Mouse (Mus musculus) layer of hippocampus, postnatal 10 days (tissue): ENCODE results near the gene Slc4a7. TPM values are rescaled to one million over a fixed set of nuclear protein-coding genes. Genes with fewer than 3 reads are reported as not detected.

Experiments
- DNase-seq, 2 experiments: peaks; one replicate each; pipeline ENCODE4 v3.0.0; 2021; ENCODE audit warnings: low spot score in 2 of 2
- long read RNA-seq: library from polyadenylated mRNA; stranded (forward); transcript quantifications from one replicate; pipeline ENCODE4 v2.0.0, GENCODE M21; 2023
- total RNA-seq, 2 experiments: library from RNA; stranded (reverse); gene quantifications; 2 replicates each; pipeline ENCODE4 v1.2.3; 2021

The Slc4a7 gene
- total RNA-seq: 10 to 100 TPM; 44.7 to 52.3 TPM
- long read RNA-seq, partial matches to known transcripts: 2 of 8 reads
- long read RNA-seq, other reads (novel, unspliced or antisense): 5 of 8 reads

DNA sequence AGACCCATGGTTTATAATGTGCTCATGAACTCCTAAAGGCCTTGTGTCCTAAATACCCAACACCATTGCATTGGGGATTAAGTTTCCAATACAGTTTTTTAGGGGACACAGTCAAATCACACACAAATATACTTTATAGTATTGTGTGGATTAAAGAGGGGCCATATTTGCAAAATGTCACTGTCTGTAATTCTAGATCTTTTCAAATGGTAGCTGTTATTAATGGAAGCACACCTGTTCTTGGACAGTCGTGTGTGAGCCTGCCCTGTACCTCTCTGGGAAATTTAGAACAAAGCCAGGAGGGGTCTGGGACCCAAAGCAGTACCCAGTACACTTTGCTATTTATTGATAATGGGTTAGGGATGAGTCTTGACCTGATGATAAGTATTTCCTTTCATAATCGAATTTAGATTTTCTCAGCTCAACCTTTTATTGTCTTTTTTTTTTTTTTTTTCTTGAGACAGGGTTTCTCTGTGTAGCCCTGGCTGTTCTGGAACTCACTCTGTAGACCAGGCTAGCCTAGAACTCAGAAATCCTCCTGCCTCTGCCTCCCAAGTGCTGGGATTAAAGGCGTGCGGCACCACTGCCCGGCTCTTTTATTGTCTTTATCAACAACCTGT, at the start of gene Slc4a7:
Gene Slc4a7 (plus strand): TSS at position 570 of the 620 bp plus-strand sequence.
- DNase-seq: no peak

- no peak for DNase-seq
These were observed 31.5 kb upstream of the Slc4a7 start for GRCm38 (mm10) chr14:14670597-14670996.

DNA sequence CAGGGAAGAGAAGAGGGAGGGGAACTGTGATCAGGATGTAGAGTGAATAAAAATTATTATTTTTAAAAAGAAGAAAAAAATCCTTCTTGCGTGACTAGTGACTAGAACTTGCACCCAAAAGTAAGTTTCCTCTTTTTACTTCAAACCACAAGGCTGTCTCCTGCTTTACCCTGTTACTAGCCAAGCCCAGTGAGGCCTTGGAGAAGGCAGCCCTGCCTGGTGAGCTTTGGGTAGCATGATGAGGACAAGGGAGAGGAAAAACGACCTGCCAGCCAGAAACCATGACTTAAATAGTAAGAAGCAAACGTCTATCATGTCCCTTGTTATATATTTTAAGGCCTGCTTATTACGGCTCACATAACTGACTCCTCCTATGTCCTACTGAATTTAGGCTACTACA, 20.5 kb upstream of the Slc4a7 start:
- DNase-seq: no peak

- no peak for DNase-seq
These were observed 17.3 kb upstream of the Slc4a7 start for GRCm38 (mm10) chr14:14684771-14685170.

DNA sequence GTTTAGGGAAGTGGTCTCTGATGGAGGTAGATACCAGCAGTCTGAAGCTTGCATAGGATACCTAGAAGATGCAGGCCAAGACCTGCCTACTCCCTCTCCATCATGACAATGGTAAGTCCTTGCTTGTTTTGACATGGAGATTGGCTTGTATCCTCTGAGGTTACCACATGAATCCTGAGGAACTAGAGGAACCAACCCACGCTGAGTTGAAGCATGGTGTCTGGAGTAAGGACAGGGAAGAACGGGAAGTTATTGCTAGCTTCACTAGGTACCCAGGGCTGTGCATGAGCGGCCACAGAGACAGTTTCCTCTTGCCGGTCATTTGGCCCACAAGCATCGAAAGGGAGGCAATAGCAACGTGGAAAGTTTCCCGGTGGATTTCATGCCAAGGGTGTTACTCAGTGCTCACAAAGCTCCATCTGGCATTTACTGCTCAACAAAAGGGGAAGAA, 16.0 kb upstream of the Slc4a7 start:
- peak; percentile 14 to 23 for DNase-seq

DNA sequence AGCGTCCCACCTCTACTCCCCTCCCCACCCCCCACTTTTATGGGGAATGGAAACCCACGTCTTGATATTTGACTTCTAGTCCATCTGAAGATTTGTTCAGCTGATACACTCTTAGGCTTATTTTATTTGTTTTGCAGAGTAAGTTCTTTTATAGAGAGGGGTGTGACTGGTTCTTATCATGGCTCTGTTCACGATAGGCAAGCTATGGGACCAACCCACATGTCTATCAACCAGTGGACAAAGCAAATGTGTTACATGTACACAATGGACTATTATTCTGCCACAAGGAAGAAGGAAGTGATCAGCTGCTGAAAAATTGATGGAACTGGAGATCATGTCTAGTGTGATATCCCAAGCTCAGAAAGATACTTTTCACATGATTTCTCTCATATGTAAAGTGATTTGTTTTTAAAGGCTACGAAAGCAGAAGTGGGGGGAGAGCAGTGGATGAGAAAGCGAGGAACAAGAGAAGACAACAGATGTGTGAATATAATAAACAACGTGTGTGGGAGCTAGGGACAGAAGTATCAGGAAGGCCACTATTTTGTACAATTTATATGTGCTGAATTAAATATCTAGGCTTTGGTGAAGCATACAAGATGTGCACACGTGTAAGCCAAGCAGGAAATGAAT, 14.7 kb upstream of the Slc4a7 start:
- DNase-seq: no peak

DNA sequence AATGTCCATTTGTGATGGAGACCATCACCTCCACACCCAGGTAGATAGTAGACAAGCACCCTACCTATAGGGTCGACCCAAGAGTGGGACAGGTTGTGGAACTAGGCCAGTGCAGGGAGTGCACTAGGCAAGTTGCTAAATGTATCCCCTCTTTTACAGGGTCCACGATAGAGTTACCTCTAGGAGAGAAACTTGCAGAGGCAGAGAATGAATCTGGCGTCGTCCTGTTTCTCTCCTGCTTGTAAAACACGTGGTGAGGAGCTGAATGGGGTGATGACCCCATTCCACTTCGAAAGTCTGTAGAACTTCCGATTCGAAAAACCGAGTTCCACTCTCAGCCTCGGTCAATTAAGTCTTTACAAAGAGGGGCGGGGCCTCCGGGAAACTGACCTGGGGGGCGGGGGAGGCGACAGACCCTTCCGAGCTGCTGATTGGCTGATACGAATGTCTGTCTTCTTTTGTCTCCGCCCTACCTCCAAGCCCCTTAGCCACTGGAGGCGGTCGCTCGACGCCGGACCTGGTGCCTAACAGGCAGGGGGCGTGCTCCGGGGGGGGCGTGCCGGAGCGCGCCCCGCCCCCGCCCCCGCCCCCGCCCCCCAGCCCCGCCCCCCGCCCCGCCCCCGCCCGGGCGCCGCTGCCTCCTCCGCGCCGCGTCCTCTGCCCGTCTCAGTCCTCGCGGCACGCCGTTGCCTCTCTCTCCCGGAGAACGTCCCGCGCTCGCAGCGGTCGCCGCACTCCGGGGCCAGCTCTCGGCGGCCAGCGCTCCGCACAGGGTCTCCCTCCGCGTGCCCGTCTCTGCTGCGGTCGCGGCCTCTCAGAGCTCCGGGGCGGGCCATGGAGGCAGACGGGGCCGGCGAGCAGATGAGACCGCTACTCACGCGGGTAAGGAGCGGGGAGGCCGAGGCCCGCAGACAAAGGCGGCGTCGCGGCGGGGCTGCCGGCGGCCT, 593 bp downstream of the Slc4a7 start:
- DNase-seq: peak; percentile 91 to 93

DNA sequence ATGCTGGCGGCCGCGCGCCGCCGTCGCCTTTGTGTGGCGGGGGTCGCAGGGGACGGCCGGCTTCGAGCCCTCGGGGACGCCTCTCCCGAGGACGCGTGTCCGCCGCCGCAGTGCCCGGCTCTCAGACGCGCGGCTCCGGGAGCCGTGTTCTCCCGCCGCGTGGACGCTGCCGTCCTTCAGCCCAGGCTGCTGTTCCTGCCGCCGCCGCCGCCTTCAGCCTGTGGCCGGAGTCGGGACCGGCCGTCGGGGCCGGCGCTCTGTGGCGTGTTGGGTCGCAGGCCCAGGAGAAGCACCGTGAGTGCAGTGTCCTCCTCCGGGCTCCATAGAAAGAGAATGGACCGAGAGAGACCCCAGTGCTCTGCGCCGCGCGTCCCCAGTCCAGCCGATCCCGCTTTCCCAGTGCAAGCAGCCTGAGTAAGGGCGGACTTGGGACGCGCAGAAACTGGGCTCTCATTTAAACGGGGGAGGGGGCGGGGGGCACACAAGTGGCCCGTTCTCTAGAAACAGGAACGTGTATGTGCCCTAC, 1.3 kb downstream of the Slc4a7 start:
- peak; percentile 59 to 71 for DNase-seq

- no peak for DNase-seq
These were observed 2.6 kb downstream of the Slc4a7 start for GRCm38 (mm10) chr14:14704651-14705050.

- no peak for DNase-seq
These were observed 3.0 kb downstream of the Slc4a7 start for GRCm38 (mm10) chr14:14705126-14705525.

GRCm38 (mm10) chr14:14706381-14706780, 4.3 kb downstream of the Slc4a7 start:
- no peak for DNase-seq

- no peak for DNase-seq
These were observed 5.0 kb downstream of the Slc4a7 start for GRCm38 (mm10) chr14:14707061-14707460.

DNA sequence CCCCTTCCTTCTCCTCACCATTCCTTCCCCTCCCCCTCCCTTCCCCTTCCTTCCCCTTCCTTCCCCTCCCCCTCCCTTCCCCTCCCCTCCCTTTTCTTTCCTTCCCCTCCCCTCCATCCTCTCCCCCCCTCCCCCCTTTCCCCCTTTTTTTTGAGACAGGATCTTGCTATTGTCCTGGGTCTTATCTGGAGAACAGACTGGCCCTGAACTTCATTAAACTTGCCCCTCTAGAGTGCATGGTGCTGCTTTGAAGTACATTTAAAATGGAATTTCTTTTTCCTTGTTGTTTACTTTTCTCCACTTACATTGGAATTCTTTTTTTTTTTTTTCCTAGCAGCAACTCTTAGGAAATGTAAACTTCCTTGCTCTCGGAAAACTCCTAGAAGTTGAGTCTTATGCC, 6.9 kb downstream of the Slc4a7 start:
- DNase-seq: no peak

DNA sequence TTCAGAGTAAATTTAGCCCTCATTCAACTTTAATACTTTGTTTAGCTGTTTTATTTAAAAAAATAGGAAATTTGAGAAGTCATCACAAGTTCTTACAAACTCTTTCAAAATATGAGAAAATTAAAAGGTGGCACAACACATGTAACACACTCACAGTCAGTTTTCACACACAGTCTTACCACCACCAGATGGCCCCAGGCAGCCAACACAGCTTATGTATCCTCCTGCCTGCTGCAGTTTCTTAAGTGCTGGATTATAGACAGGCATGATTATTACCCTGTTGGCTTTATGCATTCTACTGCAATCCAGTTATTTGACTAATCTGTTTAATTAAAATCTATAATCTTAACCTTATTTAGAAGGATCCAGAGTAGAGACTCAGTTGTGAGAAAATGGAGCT, 12.1 kb downstream of the Slc4a7 start:
- DNase-seq: peak in 1 of 2 experiments; percentile 9

- no peak for DNase-seq
These were observed 13.7 kb downstream of the Slc4a7 start for GRCm38 (mm10) chr14:14715794-14716193.

DNA sequence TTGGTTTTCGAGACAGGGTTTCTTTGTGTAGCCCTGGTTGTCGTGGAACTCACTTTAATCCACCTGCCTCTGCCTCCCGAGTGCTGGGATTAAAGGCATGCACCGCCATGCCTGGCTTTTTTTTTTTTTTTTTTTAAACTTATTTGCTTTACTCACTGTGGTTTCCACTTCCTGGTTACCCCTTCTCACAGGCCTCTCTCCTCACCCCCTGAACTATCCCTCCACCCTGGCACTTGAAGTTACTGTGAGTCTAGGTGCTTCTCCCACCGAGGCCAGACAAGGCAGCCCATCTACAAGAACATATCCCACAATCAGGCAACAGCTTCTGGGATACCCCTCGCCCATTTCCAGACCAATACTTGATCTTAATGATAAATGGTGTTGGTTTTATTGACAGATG, 14.8 kb downstream of the Slc4a7 start:
- no peak for DNase-seq

DNA sequence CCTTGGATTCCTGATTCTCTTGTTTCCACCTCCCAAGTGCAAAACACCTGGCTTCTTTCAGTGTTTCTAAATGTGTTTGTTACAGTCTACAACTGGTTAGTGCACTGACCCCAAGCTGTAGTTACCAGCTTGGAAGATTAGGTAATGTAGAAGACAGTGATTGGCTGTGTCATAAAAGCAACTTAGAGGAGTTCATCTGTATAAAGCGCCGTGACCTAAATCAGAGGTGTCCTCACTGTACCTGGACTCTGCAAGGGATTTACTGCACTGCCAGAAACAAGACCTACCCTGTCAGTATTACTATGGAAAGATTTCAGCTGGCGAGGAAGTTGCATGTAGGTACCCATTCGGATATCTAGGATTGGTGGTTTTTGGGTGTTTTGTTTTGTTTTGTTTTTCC, 16.5 kb downstream of the Slc4a7 start:
- DNase-seq: no peak

- no peak for DNase-seq
These were observed 79.1 kb downstream of the Slc4a7 start for GRCm38 (mm10) chr14:14781169-14781568.

DNA sequence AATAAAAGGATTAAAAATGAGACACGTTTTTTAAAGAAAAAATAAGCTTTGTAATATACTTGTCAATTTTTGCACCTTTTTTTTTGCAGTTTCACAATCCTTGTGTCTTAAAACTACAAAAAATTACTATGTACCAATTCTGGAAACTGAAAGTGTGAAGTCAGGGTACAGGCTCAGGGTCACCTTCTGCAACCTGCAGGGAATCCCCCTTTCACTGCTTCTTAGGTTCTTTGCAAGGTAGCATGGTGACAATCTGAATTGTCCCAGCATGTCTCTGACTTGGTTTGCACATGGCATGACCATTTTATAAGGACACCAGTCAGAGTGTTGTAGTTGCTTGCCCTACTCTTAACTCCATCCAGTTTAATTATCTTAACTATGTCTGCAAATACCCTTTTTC, 82.1 kb downstream of the Slc4a7 start:
- no peak for DNase-seq

DNA sequence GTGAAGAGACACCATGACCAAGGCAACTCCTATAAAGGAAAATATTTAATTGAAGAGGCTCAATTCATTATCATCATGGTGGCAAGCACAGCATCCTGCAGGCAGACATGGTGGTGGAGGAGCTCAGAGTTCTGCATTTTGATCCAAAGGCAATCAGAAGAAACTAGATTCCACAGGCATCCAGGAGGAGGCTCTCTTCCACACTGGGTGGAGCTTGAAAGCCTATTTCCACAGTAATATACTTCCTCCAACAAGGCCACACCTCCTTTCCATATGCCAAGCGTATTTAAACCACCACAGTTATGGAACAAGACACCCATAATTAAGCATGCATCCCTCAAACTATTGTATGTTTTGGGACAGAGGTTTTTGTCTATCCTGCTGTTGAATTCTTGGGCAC, 84.9 kb downstream of the Slc4a7 start:
- no peak for DNase-seq

GRCm38 (mm10) chr14:14789840-14790470, 87.9 kb downstream of the Slc4a7 start:
- no peak for DNase-seq
